Mouse (Mus musculus): ENCODE data around the gene Csk.
A peak's percentile ranks its signal among the peaks of the same experiment; 100 is the strongest.

Csk gene

DNA sequence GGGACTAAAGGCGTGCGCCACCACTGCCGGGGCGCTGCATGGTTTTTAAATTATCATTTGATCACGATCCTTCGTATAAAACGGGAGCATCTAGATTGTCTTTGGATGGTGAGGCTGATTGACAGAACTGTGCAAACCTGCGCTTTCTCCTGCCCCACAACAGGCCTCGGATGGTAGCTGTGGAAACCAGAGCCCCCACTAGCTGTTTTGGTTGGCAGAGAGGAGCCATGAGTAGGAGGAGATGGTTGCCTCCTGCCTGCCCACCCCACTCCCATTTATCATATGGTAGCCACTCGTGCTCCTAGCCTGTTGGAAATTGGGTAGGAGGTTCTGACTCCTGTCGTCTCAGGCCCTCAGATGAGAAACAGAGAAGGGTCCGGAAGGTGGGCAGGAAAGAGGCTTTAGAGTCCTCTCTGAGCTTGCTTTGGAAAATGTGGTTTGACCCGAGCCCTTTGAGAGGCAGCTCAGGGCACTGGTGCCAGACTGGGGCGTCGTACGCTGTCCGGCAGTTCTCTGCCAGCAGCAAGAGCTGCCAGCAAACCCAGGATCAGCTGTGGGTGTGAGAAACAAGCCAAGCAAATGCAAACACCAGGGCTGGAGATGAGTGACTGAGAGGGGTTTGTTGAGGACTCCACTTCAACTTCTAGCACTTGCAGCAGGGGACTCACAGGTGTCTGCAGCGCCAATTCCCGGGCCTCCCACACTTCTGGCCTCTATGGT, 3.4 kb upstream of the Csk start:
- DNase-seq (ENCODE audit: low read depth): peak; percentile 36

GRCm38 (mm10) chr9:57655749-57656148, 2.3 kb upstream of the Csk start:
- DNase-seq (ENCODE audit: low read depth): peak; percentile 96

DNA sequence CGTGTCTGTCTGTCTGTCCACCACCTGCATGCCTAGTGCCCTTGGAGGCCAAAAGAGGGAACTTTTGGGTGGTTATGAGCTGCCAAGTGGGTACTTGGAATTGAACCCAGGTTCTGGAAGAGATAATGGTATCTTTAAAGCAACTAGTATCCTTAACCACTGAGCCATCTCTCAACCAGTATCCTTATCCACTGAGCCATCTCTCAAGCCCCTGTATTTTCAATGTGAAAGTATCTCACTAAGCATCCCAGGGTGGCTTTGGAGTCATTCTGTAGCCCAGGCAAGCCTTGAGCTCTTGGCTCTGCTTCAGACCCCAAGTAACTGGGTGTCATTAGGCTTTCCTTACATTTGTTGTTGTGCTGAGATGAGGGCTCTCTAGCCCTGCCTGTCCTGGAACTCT, 1.5 kb upstream of the Csk start:
- DNase-seq (ENCODE audit: low read depth): no peak

DNA sequence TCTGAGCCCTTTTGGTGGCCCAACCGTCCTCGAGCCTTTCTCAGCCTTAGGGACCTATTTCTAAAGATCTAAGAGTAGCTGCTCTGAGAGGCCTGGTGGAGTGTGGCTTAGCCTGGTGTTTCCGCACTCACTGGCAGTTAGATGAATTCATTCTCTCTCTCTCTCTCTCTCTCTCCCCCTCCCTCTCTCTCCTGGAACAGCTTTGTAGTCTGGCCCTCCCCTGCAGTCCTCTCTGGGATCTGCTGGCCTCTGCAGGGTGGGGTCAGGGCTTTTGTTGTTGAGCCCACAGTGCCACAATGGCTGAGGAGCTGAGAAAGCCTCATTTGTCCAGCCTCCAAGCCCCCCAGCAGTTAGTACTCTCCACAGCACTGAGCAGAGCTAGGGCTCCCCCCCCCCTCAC, 576 bp downstream of the Csk start:
- no peak for DNase-seq (ENCODE audit: low read depth)

DNA sequence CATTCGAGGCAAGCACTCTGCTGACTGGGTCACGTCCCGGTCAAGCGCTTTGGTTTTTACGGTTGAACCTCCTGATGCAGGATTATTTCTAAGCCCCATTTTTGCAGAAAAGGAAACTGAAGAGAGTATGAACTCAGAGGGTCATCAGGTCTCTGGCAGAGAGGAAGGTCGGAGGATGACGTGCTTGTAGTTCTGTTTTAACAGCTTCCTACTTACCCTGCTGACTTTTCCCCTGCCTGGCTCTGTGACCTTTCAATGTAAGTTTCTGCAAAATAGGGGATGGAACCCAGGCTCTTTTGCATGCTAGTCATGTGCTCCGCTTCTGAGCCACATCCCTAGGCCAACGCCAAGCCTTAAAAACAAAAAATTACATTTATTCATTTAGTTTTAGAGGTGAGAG, 1.1 kb downstream of the Csk start:
- DNase-seq (ENCODE audit: low read depth): no peak

GRCm38 (mm10) chr9:57650786-57651311, 2.6 kb downstream of the Csk start:
- peak; percentile 19 for DNase-seq (ENCODE audit: low read depth)

GRCm38 (mm10) chr9:57650130-57650785, 3.2 kb downstream of the Csk start:
- DNase-seq (ENCODE audit: low read depth): peak; percentile 61

- DNase-seq (ENCODE audit: low read depth): no peak
Measured at GRCm38 (mm10) chr9:57647286-57648108, 5.9 kb downstream of the Csk start.

GRCm38 (mm10) chr9:57646551-57647103, 6.8 kb downstream of the Csk start:
- DNase-seq (ENCODE audit: low read depth): no peak

DNA sequence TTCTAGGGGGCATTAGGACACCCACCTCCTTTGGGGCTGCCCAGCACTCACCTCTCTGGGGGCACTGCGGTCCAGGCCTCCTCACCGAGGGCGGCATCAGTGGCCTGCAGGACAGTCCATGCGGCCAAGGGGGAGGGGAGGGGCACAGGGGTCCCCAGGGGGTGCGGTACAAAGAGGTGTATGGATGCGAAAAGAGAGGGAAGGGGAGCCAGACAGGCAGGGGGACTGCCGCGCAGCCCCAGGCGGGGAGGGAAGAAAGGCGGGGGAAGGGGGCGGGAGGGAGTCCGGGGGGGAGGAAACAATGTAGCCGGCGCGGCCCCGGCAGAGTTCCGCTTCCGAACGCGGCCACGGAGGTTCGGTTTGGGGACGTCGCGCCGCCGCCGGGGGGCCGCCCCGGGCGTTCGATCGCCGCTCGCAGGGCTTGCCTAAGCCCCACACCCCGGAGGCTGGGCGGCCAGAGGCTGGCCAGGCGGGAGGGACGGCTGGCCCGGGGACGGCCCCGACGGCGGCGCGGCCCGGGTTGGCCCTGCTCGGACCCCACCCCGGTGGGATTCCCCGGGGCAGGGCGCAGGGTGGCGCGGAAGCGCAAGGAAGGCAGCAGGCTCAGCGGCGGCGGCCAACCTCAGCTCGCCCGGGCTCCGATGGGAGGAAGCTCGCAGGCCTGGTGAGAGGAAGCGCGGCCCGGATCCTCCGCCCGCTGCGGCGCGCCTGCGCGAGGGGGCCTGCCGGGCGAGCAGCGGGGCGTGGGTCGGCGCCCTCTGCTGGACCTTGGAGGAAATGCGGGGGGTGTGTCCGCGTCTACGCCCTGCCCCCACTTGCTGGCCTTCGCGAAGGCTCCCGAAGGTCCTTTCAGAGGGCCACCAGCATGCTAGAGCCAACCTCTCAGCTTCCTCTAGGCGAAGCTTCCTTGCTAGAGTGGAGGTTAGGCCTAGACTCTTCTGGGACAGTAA, 8.2 kb downstream of the Csk start:
- DNase-seq (ENCODE audit: low read depth): peak; percentile 94

DNA sequence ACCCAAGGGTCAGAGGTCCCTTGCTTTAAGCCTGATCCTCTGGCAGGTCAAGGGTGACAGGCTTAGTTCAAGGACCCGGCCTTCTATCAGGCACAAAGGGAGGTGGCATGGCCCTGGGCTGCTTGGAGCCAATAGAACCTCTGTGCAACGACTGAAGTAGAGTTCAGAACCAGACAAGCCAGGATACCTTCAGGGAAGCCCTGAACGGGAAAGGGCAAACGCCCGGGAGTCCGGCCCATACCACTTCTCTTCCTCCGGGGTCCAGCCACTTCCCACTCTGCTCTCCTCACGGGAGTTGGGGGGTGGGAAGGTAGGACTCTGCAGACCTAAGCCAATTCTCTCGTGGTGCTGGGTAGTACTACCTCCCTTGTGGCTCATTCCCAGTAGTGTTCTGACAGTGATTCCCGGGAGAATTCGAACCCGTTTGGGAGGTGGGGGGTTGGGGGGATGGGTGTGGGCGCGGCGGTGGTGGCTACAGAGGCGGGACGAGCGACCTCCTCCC, 8.9 kb downstream of the Csk start:
- DNase-seq (ENCODE audit: low read depth): peak; percentile 24

GRCm38 (mm10) chr9:57643856-57644180, 9.6 kb downstream of the Csk start:
- no peak for DNase-seq (ENCODE audit: low read depth)

GRCm38 (mm10) chr9:57643169-57643855, 10.1 kb downstream of the Csk start:
- DNase-seq (ENCODE audit: low read depth): no peak

DNA sequence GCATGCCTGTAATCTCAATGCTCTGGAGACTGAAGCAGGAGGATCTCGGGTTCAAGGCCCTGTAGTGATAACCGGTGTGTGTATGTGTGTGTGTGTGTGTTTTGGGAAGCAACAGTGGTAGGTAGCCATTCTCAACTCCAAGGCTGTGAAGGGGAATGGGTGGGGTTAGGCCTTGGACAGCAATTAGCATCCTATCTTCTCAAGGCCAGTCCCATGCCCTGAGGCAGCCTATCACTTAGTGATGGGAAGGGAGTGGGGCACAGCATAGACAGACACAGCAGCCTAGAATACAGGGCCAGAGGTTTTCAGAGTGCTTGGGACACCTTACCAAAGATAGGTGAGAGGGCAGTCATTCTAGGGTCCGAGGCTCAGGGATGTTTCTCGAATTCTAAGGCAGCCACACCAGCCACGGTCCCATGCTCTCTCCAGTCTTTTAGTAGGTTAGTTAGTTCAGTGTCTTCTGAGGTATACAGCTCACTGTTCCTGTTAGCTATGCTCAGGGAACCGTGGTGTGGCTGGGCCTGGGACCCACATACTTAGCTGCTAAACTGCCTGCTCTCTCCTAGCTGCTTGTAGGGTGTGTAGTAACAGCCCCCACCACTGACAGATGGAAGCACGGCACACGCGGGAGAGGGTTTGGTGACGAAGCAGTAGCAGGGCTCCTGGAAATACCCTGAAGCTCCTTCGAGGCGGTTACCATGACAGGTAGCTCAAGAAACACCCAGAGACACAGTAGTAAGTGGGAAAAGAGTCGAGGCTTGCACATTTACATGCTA, 11.5 kb downstream of the Csk start:
- no peak for DNase-seq (ENCODE audit: low read depth)

DNA sequence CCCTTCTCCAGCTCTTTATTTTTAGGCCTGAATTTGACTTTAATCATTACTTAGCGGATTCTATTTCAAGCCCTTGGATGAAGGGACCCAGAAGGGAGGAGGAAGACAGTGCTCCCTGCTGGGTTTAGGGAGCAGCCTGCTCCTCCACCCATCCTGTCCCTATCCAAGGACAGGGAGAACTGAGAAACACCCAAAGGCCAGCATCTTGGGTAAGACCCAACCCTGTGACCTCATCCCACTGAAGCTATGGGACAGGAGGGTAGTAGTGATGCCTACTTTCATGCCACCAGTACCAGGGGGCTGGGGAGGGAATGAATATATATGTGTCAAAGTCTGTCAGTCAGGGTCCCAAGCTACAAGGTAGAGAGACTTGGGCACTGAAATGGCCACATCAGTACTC, 12.4 kb downstream of the Csk start:
- no peak for DNase-seq (ENCODE audit: low read depth)

GRCm38 (mm10) chr9:57640384-57640783, 13.0 kb downstream of the Csk start:
- peak; percentile 60 for DNase-seq (ENCODE audit: low read depth)

GRCm38 (mm10) chr9:57639661-57640328, 13.6 kb downstream of the Csk start:
- no peak for DNase-seq (ENCODE audit: low read depth)

DNA sequence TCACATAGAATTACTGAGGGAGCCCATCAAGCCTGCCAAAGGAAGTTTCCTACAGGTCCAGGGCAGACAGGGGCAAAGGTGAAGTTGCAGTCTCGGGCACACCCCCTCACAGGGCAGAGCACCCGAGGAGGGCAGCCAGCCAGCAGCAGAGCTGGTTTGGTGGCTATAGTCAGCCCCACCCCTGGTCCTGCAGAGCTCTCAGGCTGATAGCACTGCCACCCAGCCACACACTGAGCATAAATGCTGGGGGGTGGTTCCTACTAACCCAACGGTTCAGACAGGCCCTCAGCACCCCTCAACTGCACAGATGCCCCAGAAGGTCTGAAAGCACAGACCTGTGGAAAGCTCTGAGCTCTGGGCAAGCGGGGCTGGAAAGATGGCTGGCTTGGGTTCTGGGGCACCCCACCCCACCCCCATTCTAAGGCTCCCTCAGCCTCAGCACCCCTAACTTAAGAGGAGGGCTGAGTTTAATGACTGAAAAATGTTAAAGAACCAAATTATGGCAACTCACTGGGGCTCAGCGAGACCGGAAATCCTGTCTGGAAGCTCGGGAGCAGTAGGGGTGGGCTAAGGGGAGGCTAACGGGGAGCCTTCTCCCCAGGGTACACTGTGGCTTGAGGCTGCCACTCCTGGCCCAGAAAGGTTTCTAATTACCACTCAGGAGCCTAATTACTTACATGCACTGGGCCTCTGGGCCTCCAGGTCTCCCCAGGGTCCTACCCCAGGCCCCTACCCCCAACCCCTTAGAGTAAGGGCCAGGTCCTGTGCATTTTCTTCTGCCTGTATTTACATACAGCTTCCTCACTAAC, 14.6 kb downstream of the Csk start:
- no peak for DNase-seq (ENCODE audit: low read depth)
